Mouse (Mus musculus): ENCODE measurements around the gene Fbxw5. TPM values are rescaled to one million over a fixed set of nuclear protein-coding genes. Genes with fewer than 3 reads are reported as not detected.

Gene Fbxw5
- polyA plus RNA-seq, 1 experiment from 2014 or later, result 75.1 TPM

GRCm38 (mm10) chr2:25482969-25483368, 17.6 kb upstream of the Fbxw5 start:
- no peak overlapping the region for H3K9ac ChIP-seq
- H3K4me1 ChIP-seq, result no peaks in the 10 kb centered on the region
- H3K4me3 ChIP-seq, result no peak overlapping the region
- no peaks in the 10 kb centered on the region; the same call in 1 of the 2 replicates for H3K27me3 ChIP-seq
- H3K36me3 ChIP-seq, result no peaks in the 10 kb centered on the region
- no peak for ATAC-seq (ENCODE audit: insufficient number of reproducible peaks, insufficient read depth, low FRiP score, low TSS enrichment, low read depth)
- 27% methylated on average over 7 of the region's 7 CpGs for WGBS
- H3K9me3 ChIP-seq, result no peaks in the 10 kb centered on the region
- no peak overlapping the region for H3K4me2 ChIP-seq
- H3K27ac ChIP-seq, result no peak overlapping the region

DNA sequence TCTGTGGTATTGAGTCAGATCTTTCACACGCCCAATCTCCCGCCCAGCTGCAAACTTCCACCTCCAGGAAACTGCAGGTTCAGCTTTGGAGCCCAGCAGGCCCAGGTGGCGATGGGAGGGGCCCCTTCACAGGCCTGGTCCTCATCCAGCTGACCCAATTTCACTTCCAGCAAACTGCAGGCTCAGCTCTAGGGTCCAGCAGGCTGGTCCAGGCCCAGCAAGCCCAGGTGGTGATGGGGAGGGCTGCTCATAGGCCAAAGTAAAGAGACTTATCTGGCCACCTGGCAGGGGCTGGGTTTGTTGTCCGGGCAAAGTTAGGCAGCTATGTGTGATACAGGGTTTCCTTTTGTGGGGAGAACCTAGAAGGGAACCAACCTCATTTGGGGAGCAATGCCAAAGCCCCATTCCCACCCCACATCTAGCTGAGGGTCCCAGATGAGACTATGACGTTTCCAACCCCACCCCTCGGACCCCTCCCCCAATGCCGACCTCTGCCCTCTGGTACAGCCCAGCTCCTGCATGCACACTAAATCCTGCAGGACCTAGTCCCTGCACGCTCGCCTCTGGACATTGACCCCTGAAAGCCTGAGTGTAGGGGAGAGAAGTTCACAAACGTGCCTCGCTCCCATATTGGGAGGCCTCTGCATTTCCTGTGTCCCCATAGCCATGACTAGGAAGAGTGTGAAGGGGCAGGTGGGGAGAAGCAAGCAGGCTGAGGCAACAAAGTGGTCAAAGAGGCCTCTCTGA, 15.5 kb upstream of the Fbxw5 start:
- H3K27me3 ChIP-seq, result no peaks in the 10 kb centered on the region; the same call in 1 of the 2 replicates
- no peak overlapping the region for H3K4me2 ChIP-seq
- ATAC-seq (ENCODE audit: insufficient number of reproducible peaks, insufficient read depth, low FRiP score, low TSS enrichment, low read depth), result no peak
- no peak overlapping the region for H3K4me3 ChIP-seq
- H3K9me3 ChIP-seq, result no peaks in the 10 kb centered on the region
- H3K9ac ChIP-seq, result no peak overlapping the region
- no peak overlapping the region for H3K27ac ChIP-seq
- 64% methylated on average over 11 of the region's 11 CpGs for WGBS
- no peaks in the 10 kb centered on the region for H3K4me1 ChIP-seq
- H3K36me3 ChIP-seq, result no peaks in the 10 kb centered on the region

- Histone ChIP-seq H3K4me3 (no peak overlapping the region), H3K27me3 (no peaks in the 10 kb centered on the region), H3K9ac (0 out of 2 replicates have a peak overlapping the region, but pooled peaks have one; percentile 40), H3K36me3 (no peaks in the 10 kb centered on the region), H3K4me1 (no peaks in the 10 kb centered on the region), H3K4me2 (no peak overlapping the region), H3K27ac (no peak overlapping the region), H3K9me3 (no peaks in the 10 kb centered on the region)
- no peak for ATAC-seq (ENCODE audit: insufficient number of reproducible peaks, insufficient read depth, low FRiP score, low TSS enrichment, low read depth)
- WGBS, result 68% methylated on average over 6 of the region's 6 CpGs
These were observed 12.4 kb upstream of the Fbxw5 start for GRCm38 (mm10) chr2:25487965-25488670.

DNA sequence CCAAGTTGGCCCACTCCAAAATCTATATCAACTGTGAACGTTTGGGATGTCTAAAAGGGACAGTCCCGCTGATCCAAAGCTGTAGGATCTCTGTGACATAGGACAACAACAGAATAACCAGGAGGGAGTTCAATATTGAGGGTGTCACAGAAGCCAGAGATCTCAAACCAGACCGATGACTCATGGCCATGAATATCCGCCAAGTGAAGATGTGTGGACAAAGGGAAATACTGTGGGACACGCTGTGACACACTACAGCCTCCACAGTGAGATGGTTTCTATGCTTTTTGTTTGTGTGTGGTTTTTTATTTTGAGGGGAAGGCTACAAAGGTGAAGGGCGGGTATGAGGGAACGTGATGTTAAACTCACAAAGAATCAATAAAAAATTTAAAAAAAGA, 11.9 kb upstream of the Fbxw5 start:
- 77% methylated on average over 7 of the region's 7 CpGs for WGBS
- Histone ChIP-seq H3K27me3 (no peaks in the 10 kb centered on the region), H3K27ac (no peak overlapping the region), H3K9me3 (no peaks in the 10 kb centered on the region), H3K4me2 (no peak overlapping the region), H3K36me3 (no peaks in the 10 kb centered on the region), H3K4me1 (no peaks in the 10 kb centered on the region), H3K9ac (no peak overlapping the region), H3K4me3 (no peak overlapping the region)
- no peak for ATAC-seq (ENCODE audit: insufficient number of reproducible peaks, insufficient read depth, low FRiP score, low TSS enrichment, low read depth)

DNA sequence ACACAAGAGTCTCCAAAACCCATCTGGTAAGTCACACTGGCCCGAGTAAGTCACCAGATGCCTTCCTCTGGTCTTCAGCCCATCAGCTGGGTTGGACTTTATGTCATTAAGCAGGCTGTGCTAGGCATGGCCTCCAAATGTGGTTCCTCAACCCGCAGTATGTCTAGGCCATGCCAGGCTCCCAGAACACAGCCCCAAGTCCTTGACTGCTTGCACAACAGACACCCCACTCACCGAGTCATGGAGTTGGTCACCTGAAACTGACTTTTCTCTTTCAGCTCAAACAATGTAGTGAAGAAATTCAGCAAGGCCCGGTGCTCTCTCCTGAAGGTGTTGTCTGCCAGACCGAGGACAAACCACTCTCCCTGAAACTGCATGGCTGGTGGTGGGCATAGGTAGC, 7.6 kb upstream of the Fbxw5 start:
- 77% methylated on average over 5 of the region's 5 CpGs for WGBS
- Histone ChIP-seq H3K4me1 (0 out of 2 replicates have a peak, but pooled peaks cover 3% of the 10 kb centered on the region), H3K27ac (no peak overlapping the region), H3K9me3 (no peaks in the 10 kb centered on the region), H3K4me2 (no peak overlapping the region), H3K4me3 (no peak overlapping the region), H3K9ac (no peak overlapping the region), H3K36me3 (no peaks in the 10 kb centered on the region), H3K27me3 (no peaks in the 10 kb centered on the region)
- ATAC-seq (ENCODE audit: insufficient number of reproducible peaks, insufficient read depth, low FRiP score, low TSS enrichment, low read depth), result no peak

DNA sequence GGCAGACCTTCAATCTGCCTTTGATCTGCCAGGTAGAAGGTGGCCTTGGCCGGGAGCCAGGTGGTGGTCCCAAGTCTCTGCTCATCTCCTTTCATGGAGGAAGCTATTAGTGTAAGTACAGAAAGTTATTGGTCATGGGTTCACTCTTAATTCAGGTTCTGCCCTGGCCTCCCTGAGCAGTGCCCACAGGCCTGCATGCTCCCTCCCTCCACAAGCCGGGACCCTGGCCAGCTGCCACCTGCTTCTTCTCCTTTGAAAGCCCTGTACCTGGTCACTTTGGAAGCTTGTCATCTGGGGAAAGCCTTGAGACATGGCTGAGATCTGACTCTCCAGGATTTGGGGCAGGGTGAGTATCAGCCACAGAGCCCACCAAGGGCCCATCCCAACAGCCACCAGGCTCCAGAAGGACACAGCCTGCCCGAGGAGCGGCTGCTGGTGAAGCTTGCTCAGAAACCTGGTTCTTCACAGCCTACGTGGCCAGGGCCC, 7.0 kb upstream of the Fbxw5 start, which contains the start of gene Lcn12:
Gene Lcn12, minus strand, starts transcription at position 436 of the 486 bp plus-strand sequence.
- Histone ChIP-seq H3K27me3 (no peaks in the 10 kb centered on the region), H3K4me2 (no peak within 1 kb of the TSS), H3K9me3 (no peaks in the 10 kb centered on the region), H3K27ac (no peak within 1 kb of the TSS), H3K9ac (no peak within 1 kb of the TSS), H3K4me3 (no peak within 1 kb of the TSS), H3K36me3 (no peaks in the 10 kb centered on the region), H3K4me1 (0 out of 2 replicates have a peak, but pooled peaks cover 6% of the 10 kb centered on the region)
- no peak for ATAC-seq (ENCODE audit: insufficient number of reproducible peaks, insufficient read depth, low FRiP score, low TSS enrichment, low read depth)
- 85% methylated on average over 5 of the region's 5 CpGs for WGBS

GRCm38 (mm10) chr2:25496462-25496861, 4.1 kb upstream of the Fbxw5 start:
- no peak for ATAC-seq (ENCODE audit: insufficient number of reproducible peaks, insufficient read depth, low FRiP score, low TSS enrichment, low read depth)

DNA sequence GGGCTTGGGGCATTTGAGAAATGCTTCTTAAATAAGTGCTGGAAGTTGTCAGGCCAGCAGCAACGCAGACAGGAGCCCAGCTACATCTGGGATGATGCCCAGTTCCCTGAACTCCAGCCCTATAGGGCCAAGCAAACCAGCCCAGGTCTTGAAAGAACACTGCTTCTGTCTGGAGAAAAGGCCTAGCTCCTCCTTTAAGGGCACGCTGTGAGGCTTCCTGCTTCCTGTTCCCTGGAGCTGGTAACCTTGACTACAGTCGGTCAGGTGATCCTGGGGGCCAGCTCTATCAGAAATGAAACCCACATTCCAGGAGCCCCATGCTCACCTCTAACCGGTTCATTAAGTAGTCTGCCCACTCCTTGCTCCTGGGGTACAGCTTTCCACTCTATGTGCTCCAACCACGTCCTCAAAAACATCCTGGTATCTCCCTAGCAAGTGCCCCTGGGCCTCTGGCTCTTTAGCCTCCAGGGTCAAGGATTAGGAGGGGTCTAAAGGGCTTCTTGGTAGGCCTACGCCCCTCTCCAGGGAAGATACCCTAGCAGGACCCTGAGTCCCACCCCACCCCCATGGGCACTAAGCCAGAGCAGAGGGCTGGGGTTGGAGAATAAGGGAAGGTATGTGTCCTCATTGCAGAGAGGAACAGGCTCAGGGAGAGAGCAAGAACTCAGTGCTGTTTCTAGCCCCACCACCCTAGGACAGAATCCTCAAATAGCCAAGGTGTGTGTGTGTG, 2.5 kb upstream of the Fbxw5 start:
- 49% methylated on average over 6 of the region's 6 CpGs for WGBS
- H3K36me3 ChIP-seq, result peaks cover 3% of the 10 kb centered on the region
- H3K9ac ChIP-seq, result 0 out of 2 replicates have a peak overlapping the region, but pooled peaks have one; percentile 21
- no peaks in the 10 kb centered on the region for H3K9me3 ChIP-seq
- peaks cover 21% of the 10 kb centered on the region for H3K4me1 ChIP-seq
- H3K4me2 ChIP-seq, result no peak overlapping the region
- ATAC-seq (ENCODE audit: insufficient number of reproducible peaks, insufficient read depth, low FRiP score, low TSS enrichment, low read depth), result no peak
- H3K4me3 ChIP-seq, result no peak overlapping the region
- H3K27me3 ChIP-seq, result no peaks in the 10 kb centered on the region
- no peak overlapping the region for H3K27ac ChIP-seq

More at GRCm38 (mm10) chr2:25496462-25496861, 4.1 kb upstream of the Fbxw5 start:
- no peaks in the 10 kb centered on the region for H3K27me3 ChIP-seq
- H3K4me3 ChIP-seq, result no peak overlapping the region
- no peaks in the 10 kb centered on the region for H3K9me3 ChIP-seq
- H3K36me3 ChIP-seq, result no peaks in the 10 kb centered on the region
- no peak overlapping the region for H3K4me2 ChIP-seq
- no peak overlapping the region for H3K9ac ChIP-seq
- 39% methylated on average over 4 of the region's 4 CpGs for WGBS
- H3K27ac ChIP-seq, result no peak overlapping the region
- peaks cover 12% of the 10 kb centered on the region for H3K4me1 ChIP-seq

- ATAC-seq (ENCODE audit: insufficient number of reproducible peaks, insufficient read depth, low FRiP score, low TSS enrichment, low read depth), result no peak
- WGBS, result 62% methylated on average over 15 of the region's 15 CpGs
- no peak overlapping the region for H3K9ac ChIP-seq
- H3K27me3 ChIP-seq, result no peaks in the 10 kb centered on the region
- H3K4me3 ChIP-seq, result no peak overlapping the region
- no peak overlapping the region for H3K4me2 ChIP-seq
- no peak overlapping the region for H3K27ac ChIP-seq
- peaks cover 12% of the 10 kb centered on the region for H3K36me3 ChIP-seq
- H3K4me1 ChIP-seq, result peaks cover 21% of the 10 kb centered on the region
- H3K9me3 ChIP-seq, result no peaks in the 10 kb centered on the region
These were observed 1.7 kb upstream of the Fbxw5 start for GRCm38 (mm10) chr2:25498622-25499478.

DNA sequence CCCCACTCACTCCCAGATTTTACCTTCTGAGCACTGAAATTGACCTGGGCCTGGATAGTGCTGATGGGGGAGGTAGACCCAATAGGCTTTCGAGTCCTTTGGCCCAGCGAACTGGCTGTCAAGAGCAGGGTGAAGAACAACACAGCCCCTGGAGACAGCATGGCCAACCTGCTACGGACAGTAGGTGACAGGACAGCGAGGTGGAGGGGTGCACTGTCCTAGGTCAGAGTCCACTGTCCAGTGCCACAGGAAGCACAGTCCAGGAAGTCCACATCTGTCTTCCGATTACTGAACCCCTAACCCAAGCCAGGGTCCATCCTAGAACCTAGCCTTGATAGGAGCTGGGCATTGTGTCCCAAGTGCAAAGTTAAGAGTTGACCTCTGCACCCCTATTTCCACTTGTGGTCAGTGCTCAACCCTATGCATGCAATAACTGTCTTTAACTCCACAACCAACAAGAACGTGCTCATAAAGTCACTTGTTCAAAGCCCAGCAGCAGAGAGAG, 427 bp upstream of the Fbxw5 start:
- 73% methylated on average over 6 of the region's 6 CpGs for WGBS
- no peak for ATAC-seq (ENCODE audit: insufficient number of reproducible peaks, insufficient read depth, low FRiP score, low TSS enrichment, low read depth)
- H3K27me3 ChIP-seq, result no peaks in the 10 kb centered on the region
- no peaks in the 10 kb centered on the region for H3K9me3 ChIP-seq
- peaks cover 24% of the 10 kb centered on the region for H3K36me3 ChIP-seq
- H3K27ac ChIP-seq, result no peak overlapping the region
- H3K4me1 ChIP-seq, result peaks cover 21% of the 10 kb centered on the region
- peak overlapping the region; percentile 87 for H3K4me3 ChIP-seq
- peak overlapping the region; percentile 94 for H3K4me2 ChIP-seq
- H3K9ac ChIP-seq, result peak overlapping the region; percentile 73

Data from embryonic facial prominence, embryonic 13.5 days (tissue).